Mouse (Mus musculus) liver, embryonic 11.5 days (tissue): ENCODE results near the gene H2afy. TPM values are rescaled to one million over a fixed set of nuclear protein-coding genes. Genes with fewer than 3 reads are reported as not detected.
A peak's percentile ranks its signal among the peaks of the same experiment; 100 is the strongest.

Source experiments
- ATAC-seq: fragments of 200-750 bp; cut with Nextera tagmentation; replicated peaks from 2 replicates; pipeline ENCODE4 v1.8.0; 2017; ENCODE audit warnings: moderate number of reproducible peaks, mild to moderate bottlenecking, moderate TSS enrichment, moderate library complexity; ENCODE audit not compliant: low FRiP score
- DNase-seq: peaks from one replicate; pipeline ENCODE4 v3.0.0-alpha.2; 2017; ENCODE audit warnings: low spot score
- H3K27ac ChIP-seq: fragments of 300-500 bp; sonication (generic); 2 replicates; pipeline ENCODE4 v1.5.1; 2014; ENCODE audit warnings: mild to moderate bottlenecking, low read depth, low read length, control low read depth
- H3K27me3 ChIP-seq: fragments of 300-500 bp; sonication (generic); replicated peaks from 2 replicates; pipeline ENCODE4 v1.6.1; 2014; ENCODE audit warnings: low read length, mixed read lengths; ENCODE audit not compliant: control insufficient read depth, insufficient read depth
- H3K36me3 ChIP-seq: fragments of 300-500 bp; sonication (generic); 2 replicates; pipeline ENCODE4 v1.6.1; 2014; ENCODE audit warnings: mild to moderate bottlenecking, low read length, moderate library complexity, mixed read lengths; ENCODE audit not compliant: control insufficient read depth, insufficient read depth
- H3K4me1 ChIP-seq: fragments of 300-500 bp; sonication (generic); replicated peaks from 2 replicates; pipeline ENCODE4 v1.6.1; 2014; ENCODE audit warnings: low read length, mixed read lengths; ENCODE audit not compliant: control insufficient read depth, insufficient read depth
- H3K4me2 ChIP-seq: fragments of 300-500 bp; sonication (generic); 2 replicates; pipeline ENCODE4 v1.6.1; 2014; ENCODE audit warnings: mild to moderate bottlenecking, control low read depth, moderate library complexity
- H3K4me3 ChIP-seq: fragments of 300-500 bp; sonication (generic); 2 replicates; pipeline ENCODE4 v1.5.1; 2014; ENCODE audit warnings: low read depth, low read length, control low read depth
- H3K9ac ChIP-seq: fragments of 300-500 bp; sonication (generic); 2 replicates; pipeline ENCODE4 v1.6.1; 2014; ENCODE audit warnings: low read depth, low read length, control low read depth
- H3K9me3 ChIP-seq: fragments of 300-500 bp; sonication (generic); 2 replicates; pipeline ENCODE4 v1.6.1; 2016; ENCODE audit warnings: low read length, inconsistent platforms, mixed read lengths; ENCODE audit not compliant: control insufficient read depth
- WGBS: fragments of 180-500 bp; shearing (Covaris S2); extraction: QIAGEN DNeasy Blood & Tissue Kit; methylation state at CpG from one replicate; pipeline ENCODE4 v1.1.7; 2014; 5-methylcytosine and 5-hydroxymethylcytosine counted together
- polyA plus RNA-seq: library from polyadenylated mRNA; unstranded; fragments of >200 nt; fragmentation: Nextera tagmentation; extraction: Ambion mirVana; gene quantifications from 2 replicates; pipeline ENCODE4 v1.2.1, GENCODE M21; 2014

H2afy gene
- polyA plus RNA-seq, 1 experiment from 2014 or later = 233 TPM

DNA sequence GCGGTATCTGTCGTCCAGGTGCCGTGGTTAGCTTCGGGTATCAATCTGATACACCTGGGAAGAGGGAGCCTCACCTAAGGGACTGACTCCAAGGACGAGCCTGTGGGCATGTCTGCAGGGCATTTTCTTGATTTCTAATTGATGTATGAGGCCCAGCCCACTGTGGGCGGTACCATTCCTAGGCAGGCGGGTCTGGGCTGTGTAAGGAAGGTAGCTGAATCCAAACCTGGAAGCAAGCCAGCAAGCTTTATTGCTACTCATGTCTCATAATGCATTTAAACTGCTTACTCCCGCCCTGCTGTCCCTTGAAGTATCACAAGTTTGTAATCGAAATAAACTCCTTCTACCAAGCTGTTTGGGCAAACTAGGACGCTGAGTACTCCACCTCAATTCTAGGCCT is 10.5 kb downstream of the H2afy start:
- ATAC-seq = no peak
- no peaks in the 10 kb centered on the region for H3K9me3 ChIP-seq
- no peak for DNase-seq
- WGBS = 91% methylated on average over 10 of the region's 10 CpGs
- no peak overlapping the region for H3K27ac ChIP-seq
- no peak overlapping the region for H3K9ac ChIP-seq
- H3K4me1 ChIP-seq = no peaks in the 10 kb centered on the region
- H3K36me3 ChIP-seq = peaks cover 57% of the 10 kb centered on the region
- no peaks in the 10 kb centered on the region for H3K27me3 ChIP-seq
- no peak overlapping the region for H3K4me2 ChIP-seq
- no peak overlapping the region for H3K4me3 ChIP-seq

- Histone ChIP-seq H3K4me2 (no peak overlapping the region), H3K9ac (no peak overlapping the region), H3K27me3 (no peaks in the 10 kb centered on the region), H3K4me3 (no peak overlapping the region), H3K27ac (no peak overlapping the region), H3K36me3 (peaks cover 56% of the 10 kb centered on the region), H3K9me3 (no peaks in the 10 kb centered on the region), H3K4me1 (no peaks in the 10 kb centered on the region)
- DNase-seq (no peak), ATAC-seq (no peak)
- 93% methylated on average over 5 of the region's 5 CpGs for WGBS
These were observed 13.1 kb downstream of the H2afy start for GRCm38 (mm10) chr13:56123075-56123474.

GRCm38 (mm10) chr13:56117991-56118765 is 18.0 kb downstream of the H2afy start:
- peaks cover 34% of the 10 kb centered on the region for H3K36me3 ChIP-seq
- peaks cover 6% of the 10 kb centered on the region for H3K4me1 ChIP-seq
- no peak overlapping the region for H3K4me3 ChIP-seq
- no peak overlapping the region for H3K27ac ChIP-seq
- H3K4me2 ChIP-seq = no peak overlapping the region
- DNase-seq (no peak), ATAC-seq (no peak)
- 79% methylated on average over 9 of the region's 9 CpGs for WGBS
- H3K9ac ChIP-seq = no peak overlapping the region
- H3K27me3 ChIP-seq = no peaks in the 10 kb centered on the region
- no peaks in the 10 kb centered on the region for H3K9me3 ChIP-seq

- 68% methylated on average over 3 of the region's 3 CpGs for WGBS
- no peak for DNase-seq
- H3K4me2 ChIP-seq = no peak overlapping the region
- H3K9ac ChIP-seq = no peak overlapping the region
- peaks cover 14% of the 10 kb centered on the region for H3K4me1 ChIP-seq
- H3K27ac ChIP-seq = no peak overlapping the region; the same call in 1 of the 2 replicates
- H3K4me3 ChIP-seq = no peak overlapping the region
- no peaks in the 10 kb centered on the region for H3K27me3 ChIP-seq
- H3K36me3 ChIP-seq = peaks cover 24% of the 10 kb centered on the region
- H3K9me3 ChIP-seq = no peaks in the 10 kb centered on the region
- ATAC-seq = no peak
These were observed 20.3 kb downstream of the H2afy start for GRCm38 (mm10) chr13:56115906-56116305.

GRCm38 (mm10) chr13:56115386-56115785 is 20.8 kb downstream of the H2afy start:
- 67% methylated on average over 9 of the region's 9 CpGs for WGBS
- H3K27me3 ChIP-seq = no peaks in the 10 kb centered on the region
- DNase-seq (no peak), ATAC-seq (no peak)
- peaks cover 20% of the 10 kb centered on the region; the same call in 1 of the 2 replicates for H3K36me3 ChIP-seq
- H3K9ac ChIP-seq = no peak overlapping the region
- peaks cover 14% of the 10 kb centered on the region for H3K4me1 ChIP-seq
- H3K4me3 ChIP-seq = no peak overlapping the region
- no peak overlapping the region for H3K4me2 ChIP-seq
- H3K27ac ChIP-seq = no peak overlapping the region
- no peaks in the 10 kb centered on the region for H3K9me3 ChIP-seq

GRCm38 (mm10) chr13:56113431-56114248 is 22.5 kb downstream of the H2afy start:
- 70% methylated on average over 19 of the region's 19 CpGs for WGBS
- H3K4me1 ChIP-seq = peaks cover 14% of the 10 kb centered on the region
- peak overlapping the region; percentile 11; the same call in 1 of the 2 replicates for H3K27ac ChIP-seq
- no peak overlapping the region for H3K4me3 ChIP-seq
- no peak overlapping the region for H3K9ac ChIP-seq
- H3K36me3 ChIP-seq = peaks cover 20% of the 10 kb centered on the region; the same call in 1 of the 2 replicates
- H3K9me3 ChIP-seq = no peaks in the 10 kb centered on the region
- no peak for ATAC-seq
- no peaks in the 10 kb centered on the region for H3K27me3 ChIP-seq
- DNase-seq = no peak
- no peak overlapping the region for H3K4me2 ChIP-seq

GRCm38 (mm10) chr13:56112980-56113379 is 23.2 kb downstream of the H2afy start:
- 57% methylated on average over 13 of the region's 13 CpGs for WGBS
- H3K4me1 ChIP-seq = peaks cover 14% of the 10 kb centered on the region
- peak overlapping the region; percentile 11; the same call in 1 of the 2 replicates for H3K27ac ChIP-seq
- no peaks in the 10 kb centered on the region for H3K27me3 ChIP-seq
- no peaks in the 10 kb centered on the region for H3K9me3 ChIP-seq
- no peak overlapping the region for H3K4me2 ChIP-seq
- ATAC-seq (no peak), DNase-seq (no peak)
- no peak overlapping the region for H3K9ac ChIP-seq
- H3K4me3 ChIP-seq = no peak overlapping the region
- H3K36me3 ChIP-seq = peaks cover 16% of the 10 kb centered on the region; the same call in 1 of the 2 replicates

- H3K9ac ChIP-seq = no peak overlapping the region
- H3K27me3 ChIP-seq = no peaks in the 10 kb centered on the region
- H3K4me3 ChIP-seq = no peak overlapping the region
- H3K27ac ChIP-seq = no peak overlapping the region
- DNase-seq (peak; percentile 53), ATAC-seq (no peak)
- H3K9me3 ChIP-seq = no peaks in the 10 kb centered on the region
- H3K36me3 ChIP-seq = peaks cover 12% of the 10 kb centered on the region; the same call in 1 of the 2 replicates
- no peak overlapping the region for H3K4me2 ChIP-seq
- H3K4me1 ChIP-seq = peaks cover 14% of the 10 kb centered on the region
- WGBS = 45% methylated on average over 4 of the region's 4 CpGs
These were observed 23.7 kb downstream of the H2afy start for GRCm38 (mm10) chr13:56112496-56112895.
